Mouse (Mus musculus) embryo, embryonic 11 days (tissue): Measurements from ENCODE around the gene Dtd1.

ENCODE experiments used
- DNase-seq: peaks from one replicate; pipeline ENCODE4 v3.0.0-alpha.2; 2015

Dtd1 gene

GRCm38 (mm10) chr2:144718273-144718672, 118.6 kb downstream of the Dtd1 start:
- DNase-seq, result no peak

DNA sequence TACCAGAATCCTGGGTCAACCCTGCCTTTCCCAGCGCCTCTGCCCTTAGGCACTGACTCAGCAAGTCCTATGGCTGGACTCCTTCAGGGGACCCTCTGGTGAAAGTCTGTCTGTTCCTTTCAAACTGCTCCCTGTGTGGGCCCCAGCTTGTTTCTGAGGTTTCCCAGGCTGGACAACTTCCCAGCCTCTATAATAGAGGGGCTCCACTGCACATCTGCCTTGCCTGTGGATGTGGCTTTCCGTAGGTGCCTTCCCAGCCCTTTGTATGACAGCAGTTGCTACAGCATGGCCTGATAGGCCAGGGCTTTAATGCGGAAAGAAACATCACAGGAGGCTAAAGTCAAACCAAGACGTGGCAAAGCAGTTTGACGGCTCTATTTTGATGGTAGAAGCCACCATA, 119.6 kb downstream of the Dtd1 start:
- no peak for DNase-seq

- DNase-seq, result no peak
These were observed 120.0 kb downstream of the Dtd1 start for GRCm38 (mm10) chr2:144719718-144720117.

DNA sequence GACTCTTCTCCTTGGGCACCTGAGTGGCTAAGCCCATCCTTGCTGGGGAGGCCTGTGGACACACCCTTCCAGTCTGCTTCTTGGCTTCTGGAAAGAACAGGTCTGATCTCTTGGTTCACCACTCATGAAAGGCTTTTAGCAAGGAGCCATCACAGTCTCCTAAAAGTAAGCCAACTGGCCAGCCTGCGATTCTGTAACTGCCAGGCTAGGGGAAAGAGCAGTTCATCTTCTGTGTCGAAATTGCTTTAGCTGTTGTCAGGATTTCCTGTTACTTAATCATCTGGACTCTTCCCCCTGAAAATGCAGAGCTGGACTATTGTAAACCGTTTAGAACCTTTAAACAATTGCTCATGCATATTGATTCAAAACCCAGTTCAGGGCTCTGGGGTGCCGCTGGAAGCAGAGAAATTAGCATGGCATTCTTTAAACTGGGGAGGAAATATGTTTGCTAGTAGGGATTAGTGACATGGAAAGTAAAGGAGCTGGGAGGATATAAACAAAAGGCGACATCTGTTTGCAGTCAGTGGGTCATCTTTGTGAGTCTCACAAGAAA, 120.8 kb downstream of the Dtd1 start:
- no peak for DNase-seq

DNA sequence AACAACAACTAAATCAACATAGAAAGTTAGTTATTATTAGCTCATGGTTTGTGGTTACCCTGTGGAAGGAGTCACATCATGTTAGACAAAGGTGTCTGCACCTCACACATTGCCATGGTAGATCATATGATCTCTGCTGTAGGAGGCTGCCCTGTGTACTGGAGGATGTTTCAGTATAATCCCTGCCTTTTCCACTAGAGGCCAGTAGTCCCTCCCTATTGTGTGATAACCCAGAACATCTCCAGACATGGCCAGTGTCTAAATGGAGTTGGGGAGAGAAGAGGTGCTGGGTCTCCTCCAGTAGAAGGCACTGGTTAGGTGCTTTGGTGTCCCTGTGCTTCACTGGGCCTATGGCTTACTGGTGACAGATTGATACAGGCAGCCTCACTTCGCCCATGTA, 125.0 kb downstream of the Dtd1 start:
- DNase-seq, result peak; percentile 26

DNA sequence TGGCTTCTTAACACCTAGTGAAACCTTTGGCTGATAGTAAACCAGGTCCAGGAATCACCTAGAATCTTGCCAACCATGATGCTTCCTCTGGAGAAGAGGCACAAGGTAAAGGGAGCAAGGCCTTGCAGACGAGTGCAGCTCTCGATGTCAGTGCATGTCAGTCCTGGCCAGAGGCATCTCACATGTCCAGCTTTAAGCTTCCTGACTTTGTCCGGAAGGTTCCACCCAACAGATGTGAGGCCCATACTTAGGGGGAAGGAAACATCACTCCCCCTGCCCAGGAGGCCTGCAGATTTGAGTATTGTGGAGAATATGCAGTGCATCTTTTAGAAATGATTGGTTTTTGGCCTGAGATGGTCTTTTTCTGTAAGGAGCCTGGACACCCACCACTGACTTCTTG, 127.4 kb downstream of the Dtd1 start:
- no peak for DNase-seq

DNA sequence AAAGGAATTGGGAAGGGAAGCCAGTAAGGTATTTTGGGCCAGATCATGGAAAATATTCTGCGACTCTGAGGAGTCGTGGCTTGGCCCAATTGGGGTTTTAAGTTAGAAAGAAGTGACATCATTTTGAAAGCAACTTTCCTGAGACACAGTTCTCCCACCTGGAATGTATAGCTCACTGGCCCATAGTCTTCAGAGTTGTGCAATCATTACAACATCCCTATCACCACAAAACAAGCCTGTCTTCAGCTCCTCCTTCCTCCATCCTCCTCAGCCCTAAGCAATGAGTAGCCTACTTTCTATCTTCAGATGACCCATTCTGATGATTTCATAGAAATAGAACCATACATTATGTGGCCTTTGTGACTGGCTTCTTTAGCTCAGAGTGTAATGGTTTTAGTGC, 130.1 kb downstream of the Dtd1 start:
- DNase-seq, result no peak

DNA sequence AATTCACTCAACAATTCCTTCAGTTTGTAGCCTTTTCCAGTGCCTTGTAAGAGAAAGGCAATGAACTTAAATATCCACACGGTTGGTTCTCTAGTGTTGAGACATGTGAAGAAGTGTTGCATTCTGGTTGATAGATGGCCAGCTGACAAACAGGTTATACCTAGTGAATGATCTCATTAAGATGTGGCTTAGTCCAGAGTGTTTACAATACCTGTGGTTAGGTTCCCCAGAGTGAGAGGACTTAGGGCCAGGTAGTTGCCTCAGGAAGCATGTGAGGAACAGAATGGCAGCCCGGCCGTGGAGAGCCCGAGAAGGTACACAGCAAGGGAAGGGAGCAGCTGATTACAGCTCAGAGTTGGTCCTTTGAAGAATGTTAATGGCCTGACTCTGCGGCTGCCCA, 138.5 kb downstream of the Dtd1 start:
- DNase-seq, result no peak

- no peak for DNase-seq
These were observed 138.9 kb downstream of the Dtd1 start for GRCm38 (mm10) chr2:144738576-144738975.

GRCm38 (mm10) chr2:144740577-144740997, 140.9 kb downstream of the Dtd1 start:
- no peak for DNase-seq

DNA sequence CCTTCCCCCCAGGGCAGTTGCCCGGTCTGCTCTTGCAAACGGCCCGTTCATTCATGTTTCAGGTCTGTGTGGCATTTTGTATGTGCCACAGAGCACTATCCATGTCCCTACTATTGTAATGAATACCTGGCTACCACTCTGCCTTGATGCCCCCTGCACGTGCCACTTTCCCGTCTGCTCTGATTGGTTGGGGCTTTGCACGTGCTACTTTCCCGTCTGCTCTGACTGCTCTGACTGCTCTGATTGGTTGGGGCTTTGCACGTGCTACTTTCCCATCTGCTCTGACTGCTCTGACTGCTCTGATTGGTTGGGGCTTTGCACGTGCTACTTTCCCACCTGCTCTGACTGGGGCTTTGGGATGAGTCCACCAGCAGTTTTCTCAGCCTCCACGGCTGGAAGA, 142.3 kb downstream of the Dtd1 start:
- no peak for DNase-seq

GRCm38 (mm10) chr2:144743316-144743715, 143.6 kb downstream of the Dtd1 start:
- no peak for DNase-seq

GRCm38 (mm10) chr2:144745266-144745665, 145.6 kb downstream of the Dtd1 start:
- DNase-seq, result no peak

DNA sequence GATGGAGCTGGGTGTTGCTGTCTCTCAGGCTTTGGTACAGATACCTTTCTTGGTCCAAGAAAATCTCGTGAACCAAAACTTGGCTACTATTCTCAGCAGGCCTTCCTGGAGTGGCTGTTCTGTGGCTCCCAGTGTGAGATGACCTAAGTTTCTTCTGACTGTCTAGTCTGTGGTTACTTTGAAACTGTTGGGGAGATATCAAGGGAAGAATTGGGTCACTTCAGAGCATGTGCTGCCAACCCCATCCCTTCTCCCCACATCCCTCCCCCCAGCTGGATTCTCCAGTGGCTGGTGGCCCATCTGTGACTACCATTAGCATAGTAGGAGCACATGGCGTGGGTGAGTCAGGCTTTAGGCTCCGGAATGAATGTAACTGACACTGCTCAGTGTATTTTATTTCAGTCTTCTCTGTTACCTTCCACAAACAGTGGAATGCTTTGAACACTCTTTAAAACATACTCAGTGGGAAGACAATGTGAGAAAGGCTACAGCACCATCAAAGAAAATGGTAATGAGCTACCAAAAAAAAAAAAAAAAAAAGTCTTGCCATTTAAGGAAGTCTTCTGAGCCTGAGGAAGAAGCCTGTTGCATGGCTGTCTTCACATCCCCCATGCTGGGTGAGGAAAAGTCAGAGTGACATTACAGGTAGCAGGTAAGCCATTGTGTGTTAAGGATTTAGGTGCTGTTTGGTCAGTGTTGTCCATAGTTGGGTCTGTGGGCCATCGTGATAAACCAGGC, 146.5 kb downstream of the Dtd1 start:
- no peak for DNase-seq

GRCm38 (mm10) chr2:144753604-144754003, 153.9 kb downstream of the Dtd1 start:
- DNase-seq, result no peak

DNA sequence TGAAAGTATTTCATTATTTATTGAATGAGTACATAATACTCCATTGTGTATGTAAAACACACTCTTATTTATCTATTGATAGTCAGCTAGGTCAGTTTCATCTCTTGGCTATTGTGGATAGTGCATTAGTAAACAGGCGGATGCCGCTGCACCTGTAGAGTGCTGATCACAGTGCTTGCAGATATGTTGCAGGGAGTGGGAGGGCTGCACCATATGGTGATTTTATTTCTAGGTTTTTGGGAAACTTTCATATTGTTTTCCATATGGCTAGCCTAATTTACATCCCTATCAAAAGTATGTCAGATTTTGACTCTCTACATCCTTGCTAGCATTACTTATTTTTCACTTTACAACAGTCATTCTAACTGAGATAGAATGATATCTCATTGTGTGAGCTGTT, 155.3 kb downstream of the Dtd1 start:
- no peak for DNase-seq

GRCm38 (mm10) chr2:144760666-144761065, 161.0 kb downstream of the Dtd1 start:
- DNase-seq, result no peak

DNA sequence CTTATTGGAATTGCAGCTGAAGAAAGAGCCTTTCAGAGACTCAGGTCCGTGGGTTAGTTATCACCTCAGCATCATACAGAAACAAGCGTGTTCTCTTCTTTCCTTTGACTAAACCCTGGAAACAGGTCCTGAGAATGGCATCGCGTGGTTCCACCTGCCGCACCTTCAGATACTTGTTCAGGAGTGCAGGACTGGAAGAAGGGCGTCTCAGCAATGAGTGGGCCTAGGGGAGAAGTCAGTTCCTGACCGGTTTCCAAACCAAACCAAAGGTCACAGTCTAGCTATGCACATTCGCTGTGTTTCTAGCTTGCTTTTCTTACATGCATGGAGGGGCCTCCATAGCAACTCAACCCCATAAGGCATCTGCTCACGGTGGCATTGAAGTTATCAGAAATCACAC, 164.0 kb downstream of the Dtd1 start:
- DNase-seq, result no peak

GRCm38 (mm10) chr2:144764116-144764788, 164.6 kb downstream of the Dtd1 start:
- no peak for DNase-seq

DNA sequence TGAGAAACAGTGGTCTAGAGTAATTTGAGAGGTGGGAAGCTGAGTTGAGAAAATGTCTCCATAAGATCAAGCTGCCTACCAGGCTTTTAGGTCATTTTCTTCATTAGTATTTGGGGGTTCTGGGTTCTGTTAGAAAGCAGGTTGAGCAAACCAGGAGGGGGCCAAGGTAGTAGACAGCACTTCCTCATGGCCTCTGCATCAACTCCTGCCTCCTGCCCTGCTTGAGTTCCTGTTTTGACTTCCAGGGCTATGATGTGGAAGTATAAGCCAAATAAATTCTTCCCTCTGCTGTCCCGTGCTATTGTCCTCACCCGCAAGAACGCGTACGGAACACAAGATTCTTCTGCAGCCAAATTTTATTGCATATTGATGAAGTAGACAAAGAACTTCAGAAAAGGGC, 165.5 kb downstream of the Dtd1 start:
- DNase-seq, result no peak

DNA sequence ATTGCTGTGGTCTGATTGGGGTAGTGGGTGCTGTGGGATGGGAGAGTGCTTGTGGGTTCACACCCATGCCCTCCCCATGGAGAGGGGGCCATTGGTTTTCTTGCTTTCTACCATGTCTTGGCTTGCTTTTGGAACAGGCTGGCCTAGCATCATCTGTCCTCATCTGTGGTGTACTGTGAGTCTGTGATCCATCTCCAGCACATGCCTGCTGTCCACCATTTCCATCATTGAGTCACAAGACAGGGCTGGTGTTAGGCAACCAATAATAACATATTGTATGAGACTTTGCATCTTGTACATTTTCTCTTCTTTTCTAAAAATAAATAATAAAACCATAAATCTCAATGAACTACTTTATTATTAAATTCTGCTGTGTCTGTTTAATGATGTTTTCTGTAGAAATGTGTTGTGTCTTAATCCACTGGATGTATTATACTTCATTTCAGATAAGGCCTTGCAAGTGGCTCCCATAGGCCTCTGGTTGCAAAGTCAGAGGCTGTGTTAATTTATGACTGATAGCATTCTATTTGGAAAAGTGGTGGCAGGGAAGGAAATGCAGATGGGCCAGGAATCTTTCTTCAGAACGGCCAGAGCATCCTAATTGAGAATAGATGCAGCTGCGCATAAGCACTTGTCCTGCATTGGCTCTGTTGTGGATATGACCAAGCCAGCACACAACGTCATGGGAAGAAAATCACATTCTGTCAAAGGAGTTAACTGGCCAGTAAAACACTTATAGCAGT, 168.8 kb downstream of the Dtd1 start:
- DNase-seq, result no peak

DNA sequence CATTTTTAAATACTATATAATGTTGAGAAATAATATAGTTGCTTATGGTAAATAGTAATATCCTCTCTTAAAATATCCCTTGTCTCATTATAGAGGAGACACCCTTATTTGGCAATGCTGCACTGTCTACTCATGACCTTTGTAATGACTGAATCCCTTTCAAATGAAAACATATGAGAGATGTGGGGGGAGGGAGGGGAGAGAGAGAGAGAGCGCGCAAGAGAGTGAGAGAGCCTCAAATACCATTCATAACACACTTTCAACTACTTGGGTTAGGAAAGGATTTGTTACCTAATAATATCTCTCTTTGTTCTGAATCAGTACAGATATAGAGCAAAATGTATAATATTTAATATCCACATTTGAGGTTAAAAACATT, 169.4 kb downstream of the Dtd1 start:
- no peak for DNase-seq

- DNase-seq, result no peak
These were observed 169.9 kb downstream of the Dtd1 start for GRCm38 (mm10) chr2:144769556-144769955.

GRCm38 (mm10) chr2:144770452-144770941, 170.8 kb downstream of the Dtd1 start:
- DNase-seq, result no peak
